Mouse (Mus musculus): ENCODE measurements at regions not wholly inside any gene's neighbourhood (a gene's known extent, or its start where the extent isn't known, plus 50 kb on each side); places are given as distances from the start of the nearest gene placed in this dataset.

- TF ChIP-seq CTCF (IDR thresholded peaks at IDR 0.05; ENCODE audit: borderline replicate concordance, extremely low read depth, insufficient read depth, insufficient read length) (no peak), POLR2A (IDR thresholded peaks at IDR 0.05; ENCODE audit: borderline replicate concordance, extremely low read depth, insufficient read depth, insufficient read length, poor library complexity, severe bottlenecking) (no peak)
These were observed 129.4 kb upstream of the Dph6 start for GRCm38 (mm10) chr2:114784191-114784590.

Data from brain, embryonic 14.5 days (tissue).